Mouse (Mus musculus) ES-Bruce4 (cell line): ENCODE measurements around the gene Ppp2r5d. TPM values are rescaled to one million over a fixed set of nuclear protein-coding genes. Genes with fewer than 3 reads are reported as not detected.

Experiments used
- H3K27ac ChIP-seq: 2 replicates; pipeline ENCODE4 v1.5.1; 2012; ENCODE audit warnings: low read length, inconsistent platforms; ENCODE audit not compliant: insufficient read depth
- H3K27me3 ChIP-seq: 2 replicates; pipeline ENCODE4 v1.6.1; 2012; ENCODE audit warnings: mild to moderate bottlenecking, low read length, inconsistent platforms; ENCODE audit not compliant: control insufficient read depth, poor library complexity, insufficient read depth, severe bottlenecking
- H3K36me3 ChIP-seq: 2 replicates; pipeline ENCODE4 v1.6.1; 2012; ENCODE audit warnings: inconsistent platforms, mild to moderate bottlenecking, low read length, moderate library complexity; ENCODE audit not compliant: control insufficient read depth, poor library complexity, insufficient read depth, severe bottlenecking
- H3K4me1 ChIP-seq: one replicate; pipeline ENCODE4 v1.8.1; 2011; ENCODE audit warnings: low read length; ENCODE audit not compliant: control insufficient read depth, insufficient read depth
- H3K4me3 ChIP-seq: 2 replicates; pipeline ENCODE4 v1.5.1; 2011; ENCODE audit warnings: low read depth, mild to moderate bottlenecking, low read length
- H3K9ac ChIP-seq: 2 replicates; pipeline ENCODE4 v1.6.1; 2012; ENCODE audit warnings: low read depth, mild to moderate bottlenecking, inconsistent platforms; ENCODE audit not compliant: poor library complexity, severe bottlenecking
- H3K9me3 ChIP-seq: replicated peaks from 2 replicates; pipeline ENCODE4 v1.6.1; 2012; ENCODE audit warnings: mild to moderate bottlenecking, low read length, inconsistent platforms; ENCODE audit not compliant: control insufficient read depth, poor library complexity, insufficient read depth, severe bottlenecking
- CTCF ChIP-seq: IDR thresholded peaks from one replicate; pipeline ENCODE4 v1.8.1; 2011; ENCODE audit warnings: low read depth, low read length
- EP300 ChIP-seq: IDR thresholded peaks from 2 replicates; pipeline ENCODE4 v1.6.1; 2011; ENCODE audit warnings: low read depth, low read length; ENCODE audit not compliant: insufficient read depth
- POLR2A ChIP-seq: IDR thresholded peaks from one replicate; pipeline ENCODE4 v1.8.1; 2011; ENCODE audit warnings: low read length; ENCODE audit not compliant: insufficient read depth
- polyA plus RNA-seq: library from polyadenylated mRNA; stranded (reverse); fragments of >200 nt; gene quantifications from 2 replicates; pipeline ENCODE4 v1.2.4, GENCODE M21; 2011; ENCODE audit warnings: low read depth; ENCODE audit not compliant: missing spikeins, insufficient read depth, insufficient read length

Gene Ppp2r5d
- polyA plus RNA-seq, 1 experiment: 97.3 TPM

- H3K4me3 ChIP-seq: no peak overlapping the region
- no peaks in the 10 kb centered on the region for H3K27me3 ChIP-seq
- no peaks in the 10 kb centered on the region for H3K9me3 ChIP-seq
- no peak overlapping the region for H3K9ac ChIP-seq
- H3K36me3 ChIP-seq: no peaks in the 10 kb centered on the region
- TF ChIP-seq CTCF (no peak), POLR2A (no peak), EP300 (no peak)
- peaks cover 4% of the 10 kb centered on the region for H3K4me1 ChIP-seq
- no peak overlapping the region for H3K27ac ChIP-seq
Observed at GRCm38 (mm10) chr17:46702506-46702905, 2.4 kb downstream of the Ppp2r5d start.

GRCm38 (mm10) chr17:46702100-46702499 lies 2.8 kb downstream of the Ppp2r5d start:
- H3K4me3 ChIP-seq: no peak overlapping the region
- H3K36me3 ChIP-seq: no peaks in the 10 kb centered on the region
- H3K9me3 ChIP-seq: no peaks in the 10 kb centered on the region
- H3K9ac ChIP-seq: no peak overlapping the region
- no peaks in the 10 kb centered on the region for H3K27me3 ChIP-seq
- TF ChIP-seq CTCF (no peak), EP300 (no peak), POLR2A (no peak)
- H3K27ac ChIP-seq: no peak overlapping the region
- H3K4me1 ChIP-seq: peaks cover 4% of the 10 kb centered on the region

- Histone ChIP-seq H3K4me3 (no peak overlapping the region), H3K4me1 (peaks cover 4% of the 10 kb centered on the region), H3K27me3 (no peaks in the 10 kb centered on the region), H3K9ac (no peak overlapping the region), H3K9me3 (no peaks in the 10 kb centered on the region), H3K27ac (no peak overlapping the region), H3K36me3 (no peaks in the 10 kb centered on the region)
- TF ChIP-seq POLR2A (no peak), EP300 (no peak), CTCF (no peak)
Observed at GRCm38 (mm10) chr17:46701489-46701888, 3.4 kb downstream of the Ppp2r5d start.

GRCm38 (mm10) chr17:46699912-46700311 lies 5.0 kb downstream of the Ppp2r5d start:
- no peaks in the 10 kb centered on the region for H3K27me3 ChIP-seq
- no peaks in the 10 kb centered on the region for H3K36me3 ChIP-seq
- no peaks in the 10 kb centered on the region for H3K9me3 ChIP-seq
- peaks cover 4% of the 10 kb centered on the region for H3K4me1 ChIP-seq
- no peak overlapping the region for H3K27ac ChIP-seq
- no peak overlapping the region for H3K9ac ChIP-seq
- TF ChIP-seq EP300 (no peak), CTCF (no peak)
- H3K4me3 ChIP-seq: no peak overlapping the region

GRCm38 (mm10) chr17:46699245-46699644 lies 5.7 kb downstream of the Ppp2r5d start:
- Histone ChIP-seq H3K9me3 (no peaks in the 10 kb centered on the region), H3K4me3 (no peak overlapping the region), H3K27ac (no peak overlapping the region), H3K4me1 (peaks cover 4% of the 10 kb centered on the region), H3K9ac (no peak overlapping the region), H3K36me3 (no peaks in the 10 kb centered on the region), H3K27me3 (no peaks in the 10 kb centered on the region)
- no peak for TF ChIP-seq EP300
- TF ChIP-seq POLR2A: no peak
- no peak for TF ChIP-seq CTCF

GRCm38 (mm10) chr17:46698515-46698914 lies 6.4 kb downstream of the Ppp2r5d start:
- H3K4me3 ChIP-seq: no peak overlapping the region
- no peak overlapping the region for H3K9ac ChIP-seq
- H3K27ac ChIP-seq: no peak overlapping the region
- no peaks in the 10 kb centered on the region for H3K9me3 ChIP-seq
- no peaks in the 10 kb centered on the region for H3K27me3 ChIP-seq
- H3K4me1 ChIP-seq: peaks cover 4% of the 10 kb centered on the region
- H3K36me3 ChIP-seq: no peaks in the 10 kb centered on the region
- no peak for TF ChIP-seq POLR2A
- no peak for TF ChIP-seq EP300
- no peak for TF ChIP-seq CTCF
